Mouse (Mus musculus): ENCODE data around the gene Tatdn3.
A peak's percentile ranks its signal among the peaks of the same experiment; 100 is the strongest.
"Not testable (repeated sequence)": the region's sequence is repeated elsewhere in the genome, so short reads cannot be mapped to it uniquely, and the experiment has no call there.

Gene Tatdn3

DNA sequence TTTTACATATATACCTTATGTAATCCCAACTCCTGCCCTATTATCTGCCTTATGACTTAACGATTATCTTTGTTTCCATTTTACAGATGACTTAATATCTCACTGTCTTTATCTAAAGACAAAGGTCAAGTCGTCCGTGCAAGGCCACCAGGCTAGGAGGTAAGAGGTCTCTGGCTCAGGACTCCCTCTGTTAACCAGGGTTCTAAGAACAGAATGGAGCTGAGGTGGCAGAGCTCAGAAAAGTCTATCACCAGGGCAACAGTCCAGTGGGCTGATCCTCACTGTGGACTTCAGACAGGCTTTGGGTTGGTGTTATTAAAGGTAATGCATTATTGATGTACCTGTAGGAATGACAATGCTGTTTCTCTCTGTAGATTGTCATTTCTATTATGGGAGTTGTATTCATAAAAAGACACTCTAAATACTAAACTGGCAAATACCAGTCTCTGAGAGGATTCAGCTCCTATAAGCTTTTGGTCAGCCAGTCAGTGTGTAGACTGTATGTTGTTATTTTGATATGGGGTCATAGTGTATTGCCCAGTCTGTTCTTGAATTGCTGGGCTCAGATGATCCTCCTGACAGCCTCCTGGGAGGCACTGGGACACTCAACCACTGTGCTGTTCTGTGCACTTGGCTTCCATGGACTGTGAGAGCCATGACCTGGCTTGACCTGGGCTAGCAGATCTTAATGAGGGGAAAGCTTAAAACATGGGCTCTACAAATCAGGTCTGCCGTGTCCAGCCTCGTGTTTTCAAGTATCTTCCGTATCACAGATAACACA is 26.0 kb downstream of the Tatdn3 start, which contains the start of gene Spata45:
Gene Spata45, plus strand, starts transcription at position 86 of the 781 bp plus-strand sequence.
- no peak for DNase-seq (ENCODE audit: extremely low spot score, low read depth, low spot score)

DNA sequence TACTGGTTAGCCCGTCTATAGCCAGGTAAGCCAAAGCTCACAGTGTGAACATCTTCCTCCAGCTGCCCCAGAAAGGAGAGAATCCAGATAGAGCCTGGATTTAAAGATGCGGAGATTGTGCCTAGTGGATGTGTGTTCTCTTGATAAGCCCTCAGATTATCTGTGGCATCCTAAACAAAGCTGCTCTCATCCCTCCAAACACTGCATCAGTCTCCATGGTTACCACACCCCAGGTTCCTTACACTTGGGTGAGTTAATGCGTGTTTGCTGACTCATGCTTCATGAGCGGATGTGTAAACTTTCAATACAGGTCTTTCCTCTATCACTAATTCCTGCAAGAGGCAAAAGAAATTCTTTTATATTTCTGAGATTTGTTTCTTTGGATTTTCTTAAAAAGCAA is 27.1 kb downstream of the Tatdn3 start:
- no peak for DNase-seq (ENCODE audit: extremely low spot score, low read depth, low spot score)

DNA sequence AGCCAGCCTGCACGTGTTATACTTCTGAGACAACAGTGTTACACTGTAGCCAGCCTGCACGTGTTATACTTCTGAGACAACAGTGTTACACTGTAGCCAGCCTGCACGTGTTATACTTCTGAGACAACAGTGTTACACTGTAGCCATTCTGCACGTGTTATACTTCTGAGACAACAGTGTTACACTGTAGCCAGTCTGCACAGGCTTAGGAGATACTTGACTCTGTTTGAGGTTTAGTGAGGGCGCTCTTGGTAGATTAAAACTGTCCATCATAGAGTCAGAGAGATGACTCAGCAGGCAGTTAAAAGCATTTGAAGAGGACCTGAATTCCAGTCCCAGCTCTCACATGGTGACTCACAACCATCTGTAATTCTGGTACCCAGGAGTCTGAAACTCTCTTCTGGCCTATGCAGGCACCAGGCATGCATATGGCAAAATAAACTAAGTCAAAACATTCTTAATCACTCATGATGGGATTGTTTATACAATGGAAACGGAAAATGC is 31.8 kb downstream of the Tatdn3 start:
- DNase-seq (ENCODE audit: extremely low spot score, low read depth, low spot score), result not testable (repeated sequence)

DNA sequence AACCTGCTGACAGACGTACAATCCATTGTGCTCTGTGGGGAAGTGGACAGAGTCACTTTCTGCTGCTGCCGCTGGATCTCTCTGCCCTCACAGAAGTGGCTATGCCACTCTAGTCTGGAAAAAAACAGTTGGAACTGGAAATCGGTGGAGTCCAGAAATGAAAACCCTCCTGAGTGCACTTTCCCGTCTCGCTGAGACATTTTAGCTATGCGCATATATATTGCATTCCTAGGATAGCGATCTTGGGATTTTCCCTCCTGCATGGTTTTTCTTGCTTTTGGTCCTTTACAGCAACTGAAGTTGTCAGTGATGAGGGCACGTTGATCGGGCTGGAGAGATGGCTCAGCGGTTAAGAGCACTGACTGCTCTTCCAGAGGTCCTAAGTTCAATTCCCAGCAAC is 32.5 kb downstream of the Tatdn3 start:
- no peak for DNase-seq (ENCODE audit: extremely low spot score, low read depth, low spot score)

DNA sequence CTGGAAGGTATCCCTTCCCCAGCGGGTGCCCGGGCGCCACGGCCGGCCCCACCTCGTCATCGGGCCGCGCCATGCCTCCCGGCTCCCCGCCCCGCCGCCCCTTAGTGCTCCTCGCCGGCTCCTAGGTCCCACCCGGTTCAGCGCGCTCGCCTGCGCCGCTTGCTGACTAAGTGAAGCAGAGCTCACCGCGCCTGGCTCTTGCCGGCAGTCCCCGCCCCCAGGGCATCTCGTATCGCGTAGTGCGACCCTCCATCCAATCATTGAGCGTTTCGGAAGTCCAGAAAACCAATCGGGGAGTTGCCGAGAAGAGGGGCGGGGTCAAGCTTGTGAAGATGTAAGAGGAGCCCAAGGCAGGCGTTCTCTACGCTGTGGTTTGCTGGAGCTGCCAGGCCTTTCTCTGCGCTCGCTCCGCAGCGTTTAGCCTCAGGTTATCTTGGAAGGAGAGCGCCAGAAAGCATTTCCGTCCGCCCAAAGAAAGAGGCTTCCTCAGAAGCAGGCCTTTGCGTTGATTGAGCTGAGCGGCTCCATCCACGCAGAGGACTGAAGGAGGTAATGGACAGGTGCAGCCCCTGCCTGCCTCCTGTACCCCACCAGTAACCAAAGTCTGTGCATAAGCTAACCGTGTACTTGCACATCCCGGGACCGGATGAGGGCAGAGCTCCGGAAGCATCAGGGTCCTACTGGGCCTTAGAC is 36.6 kb downstream of the Tatdn3 start, which contains the start of gene Flvcr1:
Gene Flvcr1, minus strand, starts transcription at position 138 of the 693 bp plus-strand sequence.
- DNase-seq (ENCODE audit: extremely low spot score, low read depth, low spot score), result peak; percentile 97

DNA sequence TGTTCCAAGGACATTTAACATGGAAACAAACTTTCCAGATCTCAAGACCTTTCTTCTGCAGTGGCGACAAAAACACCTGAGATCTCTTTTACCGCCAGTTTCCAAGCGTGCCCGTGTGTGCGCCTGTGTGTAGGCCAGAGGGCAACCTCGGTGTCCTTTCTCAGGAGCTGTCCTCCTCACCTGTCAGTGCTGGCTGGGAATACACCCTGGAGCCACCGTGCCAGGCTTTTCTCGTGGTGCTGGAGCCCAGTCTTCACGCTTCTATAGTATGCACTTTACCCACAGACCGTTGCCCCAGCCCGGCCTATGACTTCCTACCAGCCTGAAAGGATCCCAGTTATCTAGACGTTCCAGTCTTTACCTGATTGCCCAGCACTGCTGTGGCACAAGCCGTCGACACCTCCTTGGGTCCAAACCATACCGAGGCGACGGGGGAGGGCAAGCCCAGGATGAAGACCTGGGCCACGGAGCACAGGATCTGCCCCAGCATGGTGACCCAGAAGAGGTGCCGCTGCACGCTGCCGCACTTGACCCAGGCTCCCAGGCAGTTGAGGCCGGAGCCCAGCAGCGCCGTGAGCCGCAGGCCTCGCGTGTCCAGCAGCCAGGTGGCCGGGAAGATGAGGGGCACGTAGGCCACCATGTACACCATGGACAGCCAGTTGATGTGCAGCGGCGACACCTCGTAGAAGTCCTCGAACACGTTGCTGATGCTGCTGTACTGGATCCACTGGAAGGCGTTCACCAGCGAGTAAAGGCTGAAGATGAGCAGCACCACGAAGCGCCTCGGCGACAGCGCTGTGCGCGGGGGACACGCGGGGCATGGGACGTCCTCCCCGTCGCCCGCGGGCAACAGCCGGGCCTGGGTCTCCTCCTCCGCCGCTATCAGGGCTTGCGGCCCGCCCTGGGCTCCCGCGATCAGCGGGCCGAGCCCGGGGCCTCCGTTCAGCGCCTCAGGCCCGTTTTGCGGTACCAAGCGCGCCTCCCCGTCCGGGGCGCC is 37.4 kb downstream of the Tatdn3 start:
- DNase-seq (ENCODE audit: extremely low spot score, low read depth, low spot score), result no peak

DNA sequence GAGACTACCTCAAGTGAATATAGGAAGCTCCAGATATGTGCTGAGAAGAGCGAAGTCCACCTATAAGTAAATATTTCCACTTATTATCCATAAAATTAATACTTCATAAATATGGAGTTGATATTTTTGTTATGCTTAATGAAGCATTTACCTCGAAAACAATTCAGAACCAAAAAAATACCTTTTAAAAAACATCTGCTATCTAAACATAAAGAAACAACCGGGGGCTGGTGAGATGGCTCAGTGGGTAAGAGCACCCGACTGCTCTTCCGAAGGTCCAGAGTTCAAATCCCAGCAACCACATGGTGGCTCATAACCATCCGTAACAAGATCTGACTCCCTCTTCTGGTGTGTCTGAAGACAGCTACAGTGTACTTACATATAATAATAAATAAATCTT is 38.9 kb downstream of the Tatdn3 start:
- DNase-seq (ENCODE audit: extremely low spot score, low read depth, low spot score), result not testable (repeated sequence)

DNA sequence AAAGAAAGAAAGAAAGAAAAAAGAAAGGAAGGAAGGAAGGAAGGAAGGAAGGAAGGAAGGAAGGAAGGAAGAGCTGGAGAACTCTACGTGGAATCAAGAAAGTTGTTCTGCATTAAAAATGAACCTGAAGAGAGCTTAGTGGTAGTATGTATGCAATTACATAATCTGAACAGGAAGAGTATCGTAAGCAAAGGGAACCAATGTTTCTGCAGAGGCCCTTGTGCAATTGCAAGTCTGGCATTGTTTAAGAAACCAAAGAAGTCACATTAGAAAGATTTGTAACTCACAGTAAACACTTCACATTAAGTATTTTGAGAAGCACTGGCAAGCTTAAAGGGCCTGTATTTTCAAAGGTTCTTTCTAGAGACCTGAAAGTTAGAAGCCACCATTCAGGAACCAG is 39.6 kb downstream of the Tatdn3 start:
- no peak for DNase-seq (ENCODE audit: extremely low spot score, low read depth, low spot score)

DNA sequence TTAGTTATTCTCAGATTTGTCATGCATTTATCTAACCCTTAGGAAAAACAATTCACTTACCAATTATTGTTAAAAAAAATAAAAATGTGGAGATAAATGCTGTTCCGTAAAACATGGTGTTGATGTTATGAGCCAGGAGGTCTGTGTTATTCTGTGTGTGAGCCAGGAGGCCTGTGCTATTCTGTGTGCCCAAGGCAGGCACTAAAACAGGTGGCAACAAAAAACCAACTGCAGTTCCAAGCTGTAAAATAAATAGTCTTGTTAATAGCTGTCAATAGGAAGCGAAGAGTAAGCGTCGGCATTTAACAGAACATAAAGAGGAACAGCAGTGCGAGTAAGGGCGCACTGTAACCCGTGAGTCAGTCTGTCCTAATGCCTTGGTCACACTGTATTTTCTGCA is 41.7 kb downstream of the Tatdn3 start:
- no peak for DNase-seq (ENCODE audit: extremely low spot score, low read depth, low spot score)

DNA sequence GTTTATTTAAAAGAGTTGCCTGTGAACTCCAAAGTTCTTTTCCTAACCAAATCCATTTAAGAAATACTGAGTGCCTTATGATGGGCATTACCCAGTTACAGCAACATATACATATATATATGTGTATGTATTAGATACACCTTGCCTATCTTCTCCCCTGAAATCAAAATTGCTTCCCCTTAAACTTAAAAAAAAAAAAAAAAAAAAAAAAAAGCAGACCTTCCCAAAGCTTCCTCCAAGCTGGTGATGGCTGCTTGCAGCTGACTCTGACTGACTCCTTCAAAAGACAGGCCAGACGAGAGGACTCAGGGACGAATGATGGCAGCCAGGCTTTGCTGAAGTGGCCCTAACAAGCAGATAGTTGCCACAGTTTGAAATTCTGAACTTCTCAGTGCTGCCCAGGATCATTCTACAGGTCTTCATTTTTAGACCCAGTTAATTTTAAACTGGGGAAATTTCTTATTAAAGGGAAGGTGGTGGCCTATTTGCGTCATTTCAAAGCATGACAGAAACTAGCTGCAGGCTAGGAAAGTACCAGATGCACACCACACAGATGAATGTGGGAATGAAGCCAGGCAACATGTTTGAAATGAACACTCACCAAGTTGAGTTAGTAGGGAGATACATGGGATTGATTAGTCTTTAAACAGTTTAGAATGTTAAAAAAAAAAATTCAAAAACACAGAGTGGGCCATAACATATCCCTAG is 42.4 kb downstream of the Tatdn3 start:
- no peak for DNase-seq (ENCODE audit: extremely low spot score, low read depth, low spot score)

DNA sequence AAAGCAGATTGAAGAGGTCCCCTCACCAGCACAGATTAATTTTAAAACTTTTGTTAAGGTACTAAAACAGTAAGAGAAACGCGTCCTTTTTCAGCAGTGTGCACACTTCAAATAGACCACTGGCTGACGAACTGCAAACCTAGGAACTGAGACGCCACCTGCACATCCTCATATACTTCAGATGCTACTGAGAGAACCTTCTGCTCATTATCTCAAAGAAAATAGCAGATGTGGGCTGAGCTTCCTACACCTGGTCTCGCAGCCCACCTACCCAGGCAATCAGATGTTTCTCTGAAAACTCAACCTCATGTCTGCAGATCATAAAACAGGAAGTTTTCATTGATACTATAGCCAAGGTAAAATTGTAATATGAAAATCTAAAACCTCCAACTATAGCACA is 42.9 kb downstream of the Tatdn3 start:
- no peak for DNase-seq (ENCODE audit: extremely low spot score, low read depth, low spot score)

DNA sequence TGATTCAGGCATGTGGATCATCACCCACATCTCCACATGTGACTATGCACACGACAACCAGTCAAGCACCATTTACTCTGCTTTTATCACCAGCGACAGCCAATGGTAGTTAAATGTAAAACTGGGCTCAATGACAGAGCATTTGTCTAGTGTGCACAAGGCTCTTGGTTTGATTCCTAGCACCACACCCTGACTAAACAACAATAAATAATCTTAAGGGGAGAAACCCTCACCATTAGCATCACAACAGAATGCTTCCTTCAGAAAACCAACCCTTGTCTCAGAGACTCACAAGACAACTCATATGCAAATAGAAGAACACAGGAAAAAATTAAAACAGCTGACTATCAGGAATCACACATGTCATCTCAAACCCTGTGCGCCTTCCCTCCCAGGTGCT is 48.5 kb downstream of the Tatdn3 start:
- no peak for DNase-seq (ENCODE audit: extremely low spot score, low read depth, low spot score)

DNA sequence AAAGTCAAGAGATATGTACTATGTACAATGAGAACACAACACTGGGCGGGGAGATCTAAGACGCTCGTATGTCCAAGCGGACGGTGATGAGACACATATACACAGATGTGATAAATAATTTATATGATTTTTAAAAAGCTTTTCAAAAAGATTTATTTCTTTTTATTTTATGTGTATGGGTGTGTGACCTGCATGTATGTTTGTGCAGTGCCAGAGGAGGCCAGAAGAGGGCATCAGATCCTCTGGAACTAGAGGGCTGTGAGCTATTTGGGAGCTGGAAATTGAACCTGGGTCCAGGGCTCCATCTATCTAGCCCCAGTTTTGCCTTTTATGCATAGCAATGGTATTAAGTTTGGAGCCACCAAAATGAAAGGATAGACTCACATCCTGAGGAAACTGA is 54.0 kb downstream of the Tatdn3 start:
- no peak for DNase-seq (ENCODE audit: extremely low spot score, low read depth, low spot score)

DNA sequence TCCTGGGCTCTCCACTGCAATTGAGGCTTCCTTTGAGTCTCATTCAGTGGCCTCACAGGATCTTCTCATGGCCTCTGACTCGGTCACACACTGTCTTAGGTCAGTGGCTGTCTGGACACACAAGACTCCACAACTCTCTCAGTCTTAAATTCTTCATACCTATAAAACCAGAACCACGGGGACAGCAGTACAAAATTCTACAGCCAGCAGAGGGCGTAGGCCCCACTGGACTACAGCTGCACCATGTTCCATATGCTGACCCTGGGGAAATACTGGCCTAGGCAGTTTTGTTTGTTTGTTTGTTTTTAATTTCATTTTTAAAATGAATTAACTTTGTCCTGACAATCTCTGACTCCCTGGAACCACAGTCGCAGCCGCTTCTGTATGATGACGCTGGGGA is 60.5 kb downstream of the Tatdn3 start:
- DNase-seq (ENCODE audit: extremely low spot score, low read depth, low spot score), result no peak

DNA sequence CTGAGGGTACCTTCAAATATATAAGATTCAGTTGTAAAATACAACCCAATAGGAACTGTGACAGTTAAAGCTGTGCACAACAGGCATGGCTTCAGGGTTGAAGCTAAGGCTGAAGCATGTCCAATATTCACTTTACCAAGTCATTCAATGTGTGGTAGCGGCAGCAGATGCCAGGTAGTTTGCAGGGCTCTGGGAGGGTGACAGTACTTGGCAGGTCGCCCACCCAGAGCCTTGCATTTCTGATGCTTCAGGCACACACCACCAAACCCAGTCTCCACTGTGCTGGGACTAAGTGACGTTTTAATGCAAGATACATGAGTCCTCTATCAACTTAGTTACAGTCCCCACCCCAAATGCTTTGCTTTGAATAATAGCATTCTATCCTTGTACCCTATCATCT is 62.0 kb downstream of the Tatdn3 start:
- DNase-seq (ENCODE audit: extremely low spot score, low read depth, low spot score), result no peak

DNA sequence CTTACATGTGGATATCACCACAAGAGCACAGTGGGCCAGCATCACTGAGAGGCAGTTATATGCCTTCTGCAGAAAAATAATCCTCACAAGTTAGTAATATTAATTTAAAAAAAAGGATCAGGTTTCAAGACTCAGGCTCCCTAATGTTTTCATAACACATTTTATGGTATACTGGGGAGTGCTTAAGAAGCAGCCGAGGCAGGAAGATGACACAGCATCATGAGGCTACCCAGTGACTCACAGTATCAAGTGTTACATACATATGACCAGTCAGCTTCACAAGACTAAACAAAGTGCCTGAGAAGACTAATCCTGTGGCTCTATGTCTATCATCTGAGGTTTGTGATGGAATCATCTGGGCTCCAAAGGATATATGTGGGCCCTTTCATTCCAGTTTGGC is 64.7 kb downstream of the Tatdn3 start:
- no peak for DNase-seq (ENCODE audit: extremely low spot score, low read depth, low spot score)

DNA sequence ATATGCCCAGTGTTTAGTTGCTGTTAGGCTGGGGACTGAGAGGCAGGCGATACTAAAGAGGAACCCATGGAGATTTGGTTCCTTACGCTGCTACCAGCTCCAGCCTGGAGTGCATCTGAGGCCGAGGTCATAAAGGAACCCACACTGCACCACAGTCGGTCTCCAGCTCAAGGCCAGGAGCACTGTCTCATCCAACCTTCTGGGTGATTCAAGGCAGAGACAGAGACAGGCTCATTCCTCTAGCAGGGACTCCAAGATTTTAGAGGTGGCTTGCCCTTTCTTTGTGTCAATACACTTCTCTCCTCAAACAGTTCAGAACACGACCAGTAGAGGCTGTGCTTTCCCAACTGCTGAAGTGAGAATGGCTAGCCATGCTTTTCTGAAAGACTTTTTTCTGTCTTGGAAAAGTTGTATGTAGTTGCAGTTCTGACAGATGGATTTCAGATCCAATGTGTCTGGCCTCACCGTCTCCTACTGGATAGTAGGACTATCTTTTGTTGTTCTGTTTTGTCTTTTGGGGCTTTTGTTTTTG is 66.3 kb downstream of the Tatdn3 start:
- no peak for DNase-seq (ENCODE audit: extremely low spot score, low read depth, low spot score)

Measured in hindlimb bud, embryonic 11.5 days (tissue).